Mouse (Mus musculus): Measurements from ENCODE around the gene Irf1.

Irf1 gene

GRCm38 (mm10) chr11:53813001-53813868 lies 43.4 kb downstream of the Irf1 start:
- peak; percentile 69 for DNase-seq

- DNase-seq, result no peak
Measured at GRCm38 (mm10) chr11:53814810-53815209, 45.0 kb downstream of the Irf1 start.

- DNase-seq, result no peak
Measured at GRCm38 (mm10) chr11:53816841-53817375, 47.1 kb downstream of the Irf1 start.

GRCm38 (mm10) chr11:53818794-53819193 lies 49.0 kb downstream of the Irf1 start:
- peak; percentile 71 for DNase-seq

GRCm38 (mm10) chr11:53819511-53819910 lies 49.7 kb downstream of the Irf1 start:
- no peak for DNase-seq

GRCm38 (mm10) chr11:53820516-53821170 lies 50.8 kb downstream of the Irf1 start:
- no peak for DNase-seq

GRCm38 (mm10) chr11:53821230-53821944 lies 51.6 kb downstream of the Irf1 start:
- DNase-seq, result no peak

- DNase-seq, result no peak
Measured at GRCm38 (mm10) chr11:53821945-53822338, 52.1 kb downstream of the Irf1 start.

- no peak for DNase-seq
Measured at GRCm38 (mm10) chr11:53825409-53825808, 55.6 kb downstream of the Irf1 start.
